Mouse (Mus musculus): ENCODE measurements around the gene Ccdc126. TPM values are rescaled to one million over a fixed set of nuclear protein-coding genes. Genes with fewer than 3 reads are reported as not detected.

Gene Ccdc126
- total RNA-seq, 2 experiments from 2014 or later, result 10.1 to 16.1 TPM

DNA sequence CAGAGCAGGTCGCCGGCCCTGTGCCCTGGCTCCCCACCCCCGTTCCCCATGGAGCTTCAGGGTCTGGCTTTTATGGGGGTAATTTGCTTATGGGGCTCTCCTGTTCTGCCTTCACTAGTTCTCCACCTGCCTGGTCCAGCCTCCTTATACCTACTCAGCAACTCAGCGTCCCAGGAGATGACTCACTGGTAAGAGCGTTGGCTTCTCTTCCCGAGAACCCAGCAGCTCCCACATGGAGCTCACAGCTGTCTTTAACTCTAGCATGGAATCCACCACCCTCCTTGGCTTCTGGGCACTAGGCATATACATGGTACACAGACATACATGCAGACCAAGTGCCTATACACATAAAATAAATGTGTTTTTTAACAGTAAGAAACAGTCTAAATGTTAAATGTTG, 20.1 kb downstream of the Ccdc126 start:
- no peak for DNase-seq (ENCODE audit: low spot score in 2 of 2)

DNA sequence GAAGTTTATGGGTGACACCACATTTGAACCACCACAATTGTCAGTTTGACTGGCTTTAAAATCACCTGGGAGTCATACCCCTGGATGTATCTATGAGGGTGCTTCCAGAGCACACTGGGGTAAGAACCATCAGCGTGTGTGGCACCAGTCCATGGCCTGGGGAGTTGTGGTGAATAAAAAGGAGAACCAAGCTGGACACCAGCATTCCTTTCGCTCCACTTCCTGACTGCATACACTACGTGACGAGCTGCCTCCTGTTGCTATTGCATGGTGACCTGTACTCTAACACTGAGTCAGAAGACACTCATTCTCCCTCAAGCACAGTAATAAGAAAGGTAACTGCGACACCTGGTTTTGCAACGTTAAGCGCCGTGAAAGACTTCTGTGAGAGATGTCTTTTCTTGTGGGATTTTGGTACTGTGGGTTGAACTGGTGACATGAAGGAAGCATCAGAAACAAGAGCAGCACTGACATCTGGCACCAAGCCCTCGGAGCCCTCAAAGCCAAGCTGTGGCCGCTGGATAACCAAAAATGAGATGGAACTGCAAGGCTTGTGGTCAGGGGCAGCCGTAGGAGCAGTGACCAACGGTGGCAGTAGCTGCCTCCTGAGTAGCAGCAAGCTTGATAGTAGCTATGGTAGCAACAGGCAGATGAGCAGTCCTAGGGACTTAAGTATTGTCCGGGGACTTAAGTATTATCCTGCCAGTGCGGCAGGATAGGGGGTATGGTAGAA, 24.8 kb downstream of the Ccdc126 start:
- DNase-seq (ENCODE audit: low spot score in 2 of 2), result no peak

DNA sequence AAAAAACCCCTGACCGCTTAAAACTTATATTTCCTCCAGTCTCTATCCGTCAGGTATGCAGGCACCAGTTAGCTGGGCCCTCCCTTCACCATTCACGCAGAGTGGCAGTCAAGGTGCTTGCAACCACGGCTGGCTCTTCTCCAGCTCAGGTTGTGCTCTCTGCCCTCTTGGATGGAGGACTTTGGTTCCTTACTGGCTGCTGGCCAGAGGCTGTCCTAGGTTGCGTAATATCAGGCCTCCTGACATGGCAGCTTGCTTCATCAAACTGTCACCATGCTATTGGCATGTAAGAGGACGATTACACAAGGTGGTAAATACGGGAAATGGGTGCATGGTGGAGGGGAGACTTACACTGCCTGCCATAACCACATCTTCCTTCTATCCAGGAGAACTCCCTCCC, 30.8 kb downstream of the Ccdc126 start:
- no peak for DNase-seq (ENCODE audit: low spot score in 2 of 2)

- no peak for DNase-seq (ENCODE audit: low spot score in 2 of 2)
These were observed 35.5 kb downstream of the Ccdc126 start for GRCm38 (mm10) chr6:49354613-49355012.

DNA sequence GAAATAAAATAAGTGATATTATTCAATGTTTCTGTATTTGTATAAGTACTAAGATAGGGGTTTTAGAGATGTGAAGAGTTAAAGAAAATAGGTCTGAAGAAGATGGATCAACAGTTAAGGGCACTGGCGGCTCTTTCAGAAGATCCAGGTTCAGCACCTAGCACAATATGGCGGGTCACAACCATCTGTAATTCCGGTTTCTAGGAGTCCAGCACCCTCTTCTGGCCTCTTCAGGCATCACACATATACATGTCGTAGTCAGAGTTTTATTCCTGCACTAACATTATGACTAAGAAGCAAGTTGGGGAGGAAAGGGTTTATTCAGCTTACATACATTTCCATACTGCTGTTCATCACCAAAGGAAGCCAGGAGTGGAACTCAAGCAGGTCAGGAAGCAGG, 36.1 kb downstream of the Ccdc126 start:
- no peak for DNase-seq (ENCODE audit: low spot score in 2 of 2)

- no peak for DNase-seq (ENCODE audit: low spot score in 2 of 2)
These were observed 41.3 kb downstream of the Ccdc126 start for GRCm38 (mm10) chr6:49360420-49360819.

DNA sequence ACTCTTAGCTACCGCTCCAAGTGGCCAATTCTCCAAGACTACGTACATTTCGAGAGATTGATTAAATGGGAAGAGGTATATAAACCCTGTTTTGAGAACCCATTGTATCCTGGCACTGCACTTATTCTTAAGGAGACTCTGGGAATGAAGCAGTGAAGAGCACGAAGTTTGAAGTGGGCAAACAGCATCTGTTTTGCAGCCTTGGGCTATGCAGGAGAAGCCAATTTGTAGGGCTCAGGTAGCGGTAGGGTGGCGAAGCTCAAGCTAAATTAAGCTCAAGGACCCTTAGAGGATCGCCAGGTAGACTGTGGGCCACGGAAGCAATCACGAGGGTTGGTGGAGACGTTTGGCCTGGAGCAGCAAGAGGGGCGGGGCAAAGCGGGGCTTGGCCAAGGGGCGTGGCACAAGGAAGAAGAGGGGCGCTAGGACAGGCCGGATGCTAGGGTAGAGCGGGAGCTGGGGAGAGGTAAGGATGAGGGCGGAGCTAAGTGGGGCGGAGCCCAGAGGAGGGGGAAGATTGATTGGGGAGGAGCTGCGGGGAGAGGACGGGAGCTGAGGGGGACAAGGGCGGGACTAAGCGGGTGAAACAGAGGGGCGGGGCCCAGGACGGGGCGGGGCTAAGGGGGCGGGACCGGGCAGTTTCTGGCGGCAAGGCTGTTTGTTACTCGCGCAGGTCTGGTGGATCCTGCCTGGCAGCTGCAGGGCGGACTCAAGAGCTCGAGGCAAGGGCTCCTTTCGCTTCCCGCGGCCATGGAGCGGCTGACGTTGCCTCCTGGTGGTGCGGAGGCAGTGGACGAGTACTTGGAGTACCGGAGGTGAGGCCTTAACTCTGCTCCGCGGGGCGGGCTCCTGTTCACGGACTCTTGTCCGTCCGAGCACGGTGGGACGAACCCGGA, 48.3 kb downstream of the Ccdc126 start, which contains the start of gene Fam221a:
Fam221a (plus strand) TSS at position 581 of the 896 bp plus-strand sequence.
- peak; percentile 74 to 77 for DNase-seq (ENCODE audit: low spot score in 2 of 2)

DNA sequence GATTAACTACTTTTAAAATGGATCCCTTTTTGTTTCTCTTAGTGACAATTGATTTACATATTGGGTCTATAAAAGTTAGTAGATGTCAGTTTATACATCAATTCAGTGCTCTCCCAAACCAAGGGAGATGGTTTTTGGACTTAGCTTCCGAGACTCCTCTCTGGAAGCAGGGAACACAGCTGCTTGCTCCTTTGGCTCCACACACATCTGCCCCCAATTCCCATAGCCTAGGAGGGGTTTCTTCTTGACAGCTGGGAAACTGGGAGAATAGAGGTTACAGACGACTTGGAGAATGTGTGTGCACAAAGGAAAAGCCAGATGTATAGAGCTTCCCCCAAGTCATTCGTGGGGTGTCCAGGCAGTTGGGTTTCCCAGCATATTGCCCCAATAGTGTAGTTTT, 49.1 kb downstream of the Ccdc126 start:
- DNase-seq (ENCODE audit: low spot score in 2 of 2), result no peak

- no peak for DNase-seq (ENCODE audit: low spot score in 2 of 2)
These were observed 53.6 kb downstream of the Ccdc126 start for GRCm38 (mm10) chr6:49372705-49373104.

DNA sequence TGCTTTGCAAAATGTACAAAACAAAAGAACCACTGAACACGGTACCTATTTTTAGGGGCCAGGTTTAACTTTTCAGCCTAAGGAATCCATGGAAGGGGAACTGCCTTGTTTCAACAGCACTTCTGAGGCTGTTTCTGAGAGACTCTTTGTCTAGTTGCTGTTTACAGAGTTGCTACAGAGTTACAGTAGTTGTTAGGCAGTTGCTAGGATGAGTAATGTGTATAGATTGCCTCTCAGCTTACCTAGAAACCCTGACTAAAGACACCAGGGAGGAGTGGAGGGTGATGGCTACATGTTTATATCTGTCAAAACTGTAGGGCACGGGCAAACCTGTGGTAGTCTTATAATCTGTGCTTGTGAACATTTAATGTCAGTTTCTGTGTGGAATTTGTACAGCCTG, 54.9 kb downstream of the Ccdc126 start:
- DNase-seq (ENCODE audit: low spot score in 2 of 2), result no peak

- DNase-seq (ENCODE audit: low spot score in 2 of 2), result no peak
These were observed 59.3 kb downstream of the Ccdc126 start for GRCm38 (mm10) chr6:49378328-49378727.

Other genes starting within 250 kb of the Ccdc126 start
- 10 to 100 TPM; 32.9 to 35.3 TPM for gene Malsu1, start 245.5 kb upstream of the Ccdc126 start, total RNA-seq (2021)
- under 1 TPM in 1 of 2 experiments, not detected in 1; 0.10 TPM for gene Igf2bp3, start 104.3 kb upstream of the Ccdc126 start, total RNA-seq (2021)
- 100 to 1,000 TPM; 102 to 111 TPM for gene Tra2a, start 55.2 kb upstream of the Ccdc126 start, total RNA-seq (2021)
- 1 to 10 TPM in 1 of 2 experiments, under 1 TPM in 1; 0.89 to 1.2 TPM for gene Fam221a, start 48.5 kb downstream of the Ccdc126 start, total RNA-seq (2021)
- gene Stk31, start 76.3 kb downstream of the Ccdc126 start, total RNA-seq (2021), result under 1 TPM in 1 of 2 experiments, not detected in 1; 0.13 TPM